Mouse (Mus musculus) megakaryocyte, embryonic 14.5 days (primary cell): Measurements from ENCODE around the gene 4921536K21Rik. TPM values are rescaled to one million over a fixed set of nuclear protein-coding genes. Genes with fewer than 3 reads are reported as not detected.
"Not testable (repeated sequence)": the region's sequence is repeated elsewhere in the genome, so short reads cannot be mapped to it uniquely, and the experiment has no call there.

Experiments used
- H3K27me3 ChIP-seq: replicated peaks from 2 replicates; pipeline ENCODE3; 2012; ENCODE audit warnings: inconsistent platforms
- H3K36me3 ChIP-seq: replicated peaks from 2 replicates; pipeline ENCODE3; 2012; ENCODE audit warnings: low read length, inconsistent platforms, mixed read lengths
- H3K4me1 ChIP-seq: 2 replicates; pipeline ENCODE4 v1.6.1; 2012; ENCODE audit warnings: inconsistent platforms
- H3K4me3 ChIP-seq: replicated peaks from 2 replicates; pipeline ENCODE3; 2012; ENCODE audit warnings: moderate library complexity, mild to moderate bottlenecking, inconsistent platforms
- H3K9me3 ChIP-seq: 2 replicates; pipeline ENCODE4 v1.6.1; 2012; ENCODE audit warnings: inconsistent platforms
- FLI1 ChIP-seq: IDR thresholded peaks from 2 replicates; pipeline ENCODE4 v1.6.1; 2012; ENCODE audit warnings: low read length, inconsistent platforms, mixed read lengths
- GATA1 ChIP-seq: IDR thresholded peaks from 3 replicates; pipeline ENCODE4 v1.6.1; 2012; ENCODE audit warnings: mixed read lengths, low read length, inconsistent platforms, borderline replicate concordance
- polyA plus RNA-seq: library from polyadenylated mRNA; stranded (reverse); fragments of >175 nt; gene quantifications from 2 replicates; pipeline ENCODE4 v1.2.3, GENCODE M21; 2012; ENCODE audit warnings: low replicate concordance; ENCODE audit not compliant: insufficient read depth

4921536K21Rik gene
- polyA plus RNA-seq, 1 experiment = 0.15 TPM

- Histone ChIP-seq H3K4me3 (peak overlapping the region; percentile 94), H3K27me3 (peaks cover 18% of the 10 kb centered on the region), H3K4me1 (peaks cover 77% of the 10 kb centered on the region), H3K36me3 (peaks cover 26% of the 10 kb centered on the region), H3K9me3 (no peaks in the 10 kb centered on the region)
- TF ChIP-seq GATA1 (no peak), FLI1 (no peak)
Measured at GRCm38 (mm10) chr11:3912100-3912874, 17.4 kb upstream of the 4921536K21Rik start.

- H3K4me1 ChIP-seq = peaks cover 77% of the 10 kb centered on the region
- H3K9me3 ChIP-seq = not testable (repeated sequence)
- H3K36me3 ChIP-seq = peaks cover 35% of the 10 kb centered on the region
- peaks cover 14% of the 10 kb centered on the region for H3K27me3 ChIP-seq
- peak overlapping the region; percentile 83 for H3K4me3 ChIP-seq
Measured at GRCm38 (mm10) chr11:3911440-3911839, 16.5 kb upstream of the 4921536K21Rik start.

- TF ChIP-seq GATA1 (no peak), FLI1 (no peak)
- Histone ChIP-seq H3K27me3 (peaks cover 9% of the 10 kb centered on the region), H3K9me3 (no peaks in the 10 kb centered on the region), H3K36me3 (peaks cover 42% of the 10 kb centered on the region), H3K4me3 (peak overlapping the region; percentile 83), H3K4me1 (peaks cover 74% of the 10 kb centered on the region)
Measured at GRCm38 (mm10) chr11:3910513-3911310, 15.8 kb upstream of the 4921536K21Rik start.

GRCm38 (mm10) chr11:3909236-3909635 is 14.3 kb upstream of the 4921536K21Rik start:
- TF ChIP-seq FLI1 (no peak), GATA1 (no peak)
- H3K36me3 ChIP-seq = peaks cover 57% of the 10 kb centered on the region
- peak overlapping the region; percentile 35 for H3K4me3 ChIP-seq
- peaks cover 75% of the 10 kb centered on the region for H3K4me1 ChIP-seq
- peaks cover 9% of the 10 kb centered on the region for H3K27me3 ChIP-seq
- H3K9me3 ChIP-seq = no peaks in the 10 kb centered on the region

GRCm38 (mm10) chr11:3905446-3905845 is 10.5 kb upstream of the 4921536K21Rik start:
- Histone ChIP-seq H3K36me3 (peaks cover 59% of the 10 kb centered on the region), H3K27me3 (peaks cover 2% of the 10 kb centered on the region), H3K4me3 (no peak overlapping the region), H3K9me3 (no peaks in the 10 kb centered on the region), H3K4me1 (peaks cover 41% of the 10 kb centered on the region)
- no peak for TF ChIP-seq FLI1
- TF ChIP-seq GATA1 = no peak

GRCm38 (mm10) chr11:3904673-3905072 is 9.8 kb upstream of the 4921536K21Rik start:
- peaks cover 52% of the 10 kb centered on the region for H3K36me3 ChIP-seq
- TF ChIP-seq FLI1 (no peak), GATA1 (no peak)
- H3K4me3 ChIP-seq = no peak overlapping the region
- H3K27me3 ChIP-seq = peaks cover 2% of the 10 kb centered on the region
- peaks cover 39% of the 10 kb centered on the region for H3K4me1 ChIP-seq
- no peaks in the 10 kb centered on the region for H3K9me3 ChIP-seq

GRCm38 (mm10) chr11:3903046-3903445 is 8.1 kb upstream of the 4921536K21Rik start:
- peaks cover 50% of the 10 kb centered on the region for H3K36me3 ChIP-seq

GRCm38 (mm10) chr11:3902516-3902915 is 7.6 kb upstream of the 4921536K21Rik start:
- peaks cover 7% of the 10 kb centered on the region for H3K27me3 ChIP-seq
- TF ChIP-seq GATA1 = no peak
- no peak for TF ChIP-seq FLI1
- H3K36me3 ChIP-seq = peaks cover 50% of the 10 kb centered on the region
- no peak overlapping the region for H3K4me3 ChIP-seq
- no peaks in the 10 kb centered on the region for H3K9me3 ChIP-seq
- H3K4me1 ChIP-seq = peaks cover 18% of the 10 kb centered on the region

More at GRCm38 (mm10) chr11:3903046-3903445, 8.1 kb upstream of the 4921536K21Rik start:
- H3K4me1 ChIP-seq = peaks cover 23% of the 10 kb centered on the region
- no peak overlapping the region for H3K4me3 ChIP-seq
- peaks cover 7% of the 10 kb centered on the region for H3K27me3 ChIP-seq
- TF ChIP-seq GATA1 = no peak
- TF ChIP-seq FLI1 = no peak
- H3K9me3 ChIP-seq = no peaks in the 10 kb centered on the region

- peaks cover 18% of the 10 kb centered on the region for H3K4me1 ChIP-seq
Measured at GRCm38 (mm10) chr11:3900296-3900695, 5.4 kb upstream of the 4921536K21Rik start.

GRCm38 (mm10) chr11:3895933-3896332 is 1.0 kb upstream of the 4921536K21Rik start:
- Histone ChIP-seq H3K36me3 (peaks cover 27% of the 10 kb centered on the region), H3K9me3 (no peaks in the 10 kb centered on the region), H3K4me1 (peaks cover 22% of the 10 kb centered on the region), H3K4me3 (peak overlapping the region; percentile 91), H3K27me3 (peaks cover 34% of the 10 kb centered on the region)
- TF ChIP-seq GATA1 (no peak), FLI1 (no peak)

More at GRCm38 (mm10) chr11:3900296-3900695, 5.4 kb upstream of the 4921536K21Rik start:
- Histone ChIP-seq H3K9me3 (no peaks in the 10 kb centered on the region), H3K4me3 (peak overlapping the region; percentile 19), H3K36me3 (peaks cover 40% of the 10 kb centered on the region), H3K27me3 (peaks cover 19% of the 10 kb centered on the region)
- TF ChIP-seq FLI1 (no peak), GATA1 (no peak)
